Mouse (Mus musculus) c-Kit-positive CD71-positive TER-119-negative erythroid progenitor cells, embryonic 14.5 days (primary cell): ENCODE results near the gene Muc3.

ENCODE experiments used
- DNase-seq: peaks from one replicate; pipeline ENCODE4 v3.0.0-alpha.2; 2013; ENCODE audit warnings: low read depth

Gene Muc3

DNA sequence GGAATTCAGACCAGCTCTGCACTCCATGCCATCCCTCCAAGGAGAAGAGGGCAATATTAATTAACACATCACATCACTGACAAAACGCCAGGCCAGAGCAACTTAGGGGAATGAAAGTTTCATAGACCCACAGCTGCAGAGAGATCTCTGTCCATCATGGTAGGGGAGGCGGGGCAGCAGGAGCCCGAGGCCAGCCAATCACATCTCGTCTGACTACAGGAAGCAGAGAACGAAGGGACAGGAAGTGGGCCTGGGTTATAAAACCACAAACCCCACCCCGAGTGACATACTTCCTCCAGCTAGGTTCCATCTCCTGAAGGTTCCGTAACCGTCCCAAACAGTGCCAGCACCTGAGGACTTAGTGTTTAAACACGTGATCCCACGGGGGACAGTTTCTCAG lies 54.0 kb downstream of the Muc3 start:
- no peak for DNase-seq

DNA sequence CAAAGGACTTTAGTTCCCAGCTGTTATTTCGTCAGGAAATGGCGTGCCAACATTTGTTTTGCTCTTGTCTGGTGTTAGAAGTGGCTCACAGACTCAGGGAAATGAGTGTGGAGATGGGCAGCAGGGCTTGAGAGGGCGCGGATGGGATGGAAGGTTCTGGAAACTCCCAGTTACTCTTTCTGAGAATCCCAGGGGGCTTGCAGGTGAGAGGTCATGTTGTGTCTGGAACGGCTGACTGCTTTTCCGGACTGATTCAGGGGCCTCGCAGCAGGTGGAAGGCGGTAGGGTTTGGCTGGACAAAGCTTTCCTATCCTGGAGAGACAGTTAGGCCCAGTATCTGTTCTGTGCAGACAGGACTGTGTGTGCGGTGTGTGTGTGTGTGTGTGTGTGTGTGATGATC lies 55.4 kb downstream of the Muc3 start:
- no peak for DNase-seq

- DNase-seq = no peak
Observed at GRCm38 (mm10) chr5:137091560-137091959, 57.6 kb downstream of the Muc3 start.

- no peak for DNase-seq
Observed at GRCm38 (mm10) chr5:137090870-137091269, 58.3 kb downstream of the Muc3 start.

DNA sequence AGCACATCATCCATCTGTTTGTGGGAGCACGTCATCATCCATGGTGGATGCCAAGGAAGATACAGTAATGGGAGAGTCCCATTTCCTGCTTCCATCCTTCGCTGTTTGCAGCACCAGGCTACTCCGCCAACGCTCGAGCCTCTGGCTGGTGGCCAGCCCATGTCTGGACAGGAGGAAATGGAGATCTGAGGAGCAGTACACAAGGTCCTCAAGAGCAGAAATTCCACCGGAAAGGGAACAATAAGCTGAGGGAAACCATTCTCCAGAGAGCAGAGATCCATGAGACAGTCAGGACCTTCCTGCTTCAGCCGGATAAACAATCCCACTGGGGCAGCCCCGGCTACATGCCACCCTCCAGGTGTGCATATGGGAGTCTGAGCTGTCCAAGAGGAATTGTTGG lies 61.7 kb downstream of the Muc3 start:
- DNase-seq = no peak

- no peak for DNase-seq
Observed at GRCm38 (mm10) chr5:137085731-137086130, 63.4 kb downstream of the Muc3 start.

- no peak for DNase-seq
Observed at GRCm38 (mm10) chr5:137085021-137085420, 64.1 kb downstream of the Muc3 start.
